Mouse (Mus musculus) kidney, embryonic 16.5 days (tissue): ENCODE results near the gene Ube2u. TPM values are rescaled to one million over a fixed set of nuclear protein-coding genes. Genes with fewer than 3 reads are reported as not detected.
A peak's percentile ranks its signal among the peaks of the same experiment; 100 is the strongest.

Experiments used
- ATAC-seq: fragments of 200-750 bp; cut with Nextera tagmentation; 2 replicates; pipeline ENCODE4 v1.8.0; 2017; ENCODE audit warnings: moderate TSS enrichment; ENCODE audit not compliant: low FRiP score, low TSS enrichment
- H3K27ac ChIP-seq: fragments of 300-500 bp; sonication (generic); 2 replicates; pipeline ENCODE4 v1.5.1; 2014; ENCODE audit warnings: low read length
- H3K27me3 ChIP-seq: fragments of 300-500 bp; sonication (generic); 2 replicates; pipeline ENCODE4 v1.6.1; 2014; ENCODE audit warnings: low read length, control low read depth, mixed read lengths; ENCODE audit not compliant: insufficient read depth
- H3K36me3 ChIP-seq: fragments of 300-500 bp; sonication (generic); 2 replicates; pipeline ENCODE4 v1.6.1; 2014; ENCODE audit warnings: low read length, control low read depth, mixed read lengths; ENCODE audit not compliant: insufficient read depth
- H3K4me1 ChIP-seq: fragments of 300-500 bp; sonication (generic); 2 replicates; pipeline ENCODE4 v1.6.1; 2014; ENCODE audit warnings: low read length, control low read depth, mixed read lengths; ENCODE audit not compliant: insufficient read depth
- H3K4me2 ChIP-seq: fragments of 300-500 bp; sonication (generic); replicated peaks from 2 replicates; pipeline ENCODE4 v1.6.1; 2014; ENCODE audit warnings: low read depth, low read length
- H3K4me3 ChIP-seq: fragments of 300-500 bp; sonication (generic); 2 replicates; pipeline ENCODE4 v1.5.1; 2014; ENCODE audit warnings: mild to moderate bottlenecking, low read length
- H3K9ac ChIP-seq: fragments of 300-500 bp; sonication (generic); replicated peaks from 2 replicates; pipeline ENCODE4 v1.6.1; 2014; ENCODE audit warnings: low read length
- H3K9me3 ChIP-seq: fragments of 300-500 bp; sonication (generic); 2 replicates; pipeline ENCODE4 v1.6.1; 2016; ENCODE audit warnings: low read length, control low read depth
- WGBS: fragments of 180-500 bp; shearing (Covaris S2); extraction: QIAGEN DNeasy Blood & Tissue Kit; methylation state at CpG from one replicate; pipeline ENCODE4 v1.1.7; 2014; 5-methylcytosine and 5-hydroxymethylcytosine counted together
- polyA plus RNA-seq: library from polyadenylated mRNA; unstranded; fragments of >200 nt; fragmentation: Nextera tagmentation; extraction: Ambion mirVana; gene quantifications from 2 replicates; pipeline ENCODE4 v1.2.1, GENCODE M21; 2015

Gene Ube2u
- polyA plus RNA-seq, 1 experiment from 2014 or later, result 1.6 TPM

- no peaks in the 10 kb centered on the region for H3K27me3 ChIP-seq
- H3K9me3 ChIP-seq, result no peaks in the 10 kb centered on the region
- no peak overlapping the region for H3K4me3 ChIP-seq
- ATAC-seq, result no peak
- WGBS, result 86% methylated on average over 3 of the region's 3 CpGs
- no peak overlapping the region for H3K9ac ChIP-seq
- H3K4me1 ChIP-seq, result no peaks in the 10 kb centered on the region
- no peak overlapping the region for H3K27ac ChIP-seq
- no peaks in the 10 kb centered on the region for H3K36me3 ChIP-seq
- no peak overlapping the region for H3K4me2 ChIP-seq
Observed at GRCm38 (mm10) chr4:100534946-100535345, 56.3 kb downstream of the Ube2u start.

- no peaks in the 10 kb centered on the region for H3K4me1 ChIP-seq
- no peak overlapping the region for H3K4me2 ChIP-seq
- WGBS, result 4% methylated on average over 3 of the region's 3 CpGs
- H3K9me3 ChIP-seq, result no peaks in the 10 kb centered on the region
- H3K4me3 ChIP-seq, result no peak overlapping the region
- no peak for ATAC-seq
- H3K9ac ChIP-seq, result no peak overlapping the region
- no peaks in the 10 kb centered on the region for H3K36me3 ChIP-seq
- no peaks in the 10 kb centered on the region for H3K27me3 ChIP-seq
- H3K27ac ChIP-seq, result no peak overlapping the region
Observed at GRCm38 (mm10) chr4:100537898-100538297, 59.2 kb downstream of the Ube2u start.

- Histone ChIP-seq H3K4me2 (no peak overlapping the region), H3K4me3 (no peak overlapping the region), H3K27me3 (no peaks in the 10 kb centered on the region), H3K36me3 (no peaks in the 10 kb centered on the region), H3K27ac (no peak overlapping the region), H3K9me3 (no peaks in the 10 kb centered on the region), H3K9ac (no peak overlapping the region), H3K4me1 (no peaks in the 10 kb centered on the region)
- WGBS, result 77% methylated on average over 3 of the region's 3 CpGs
- ATAC-seq, result no peak
Observed at GRCm38 (mm10) chr4:100539483-100539882, 60.8 kb downstream of the Ube2u start.

GRCm38 (mm10) chr4:100547905-100548304 lies 69.3 kb downstream of the Ube2u start:
- WGBS, result 43% methylated on average over 4 of the region's 4 CpGs
- Histone ChIP-seq H3K36me3 (no peaks in the 10 kb centered on the region), H3K27ac (no peak overlapping the region), H3K4me2 (no peak overlapping the region), H3K27me3 (no peaks in the 10 kb centered on the region), H3K4me1 (no peaks in the 10 kb centered on the region), H3K9ac (no peak overlapping the region), H3K4me3 (no peak overlapping the region), H3K9me3 (no peaks in the 10 kb centered on the region)
- peak; percentile 71; the same call in 1 of the 2 replicates for ATAC-seq

GRCm38 (mm10) chr4:100553296-100553695 lies 74.6 kb downstream of the Ube2u start:
- ATAC-seq, result no peak
- H3K36me3 ChIP-seq, result no peaks in the 10 kb centered on the region
- 82% methylated on average over 2 of the region's 2 CpGs for WGBS
- no peak overlapping the region for H3K9ac ChIP-seq
- H3K27ac ChIP-seq, result no peak overlapping the region
- no peaks in the 10 kb centered on the region for H3K4me1 ChIP-seq
- H3K4me2 ChIP-seq, result no peak overlapping the region
- H3K27me3 ChIP-seq, result no peaks in the 10 kb centered on the region
- no peaks in the 10 kb centered on the region for H3K9me3 ChIP-seq
- H3K4me3 ChIP-seq, result no peak overlapping the region

GRCm38 (mm10) chr4:100588236-100589206 lies 109.9 kb downstream of the Ube2u start:
- no peaks in the 10 kb centered on the region for H3K27me3 ChIP-seq
- peaks cover 10% of the 10 kb centered on the region for H3K4me1 ChIP-seq
- H3K9ac ChIP-seq, result peak overlapping the region; percentile 53
- no peaks in the 10 kb centered on the region for H3K9me3 ChIP-seq
- WGBS, result 4% methylated on average over 21 of the region's 21 CpGs
- peak overlapping the region; percentile 68 for H3K4me2 ChIP-seq
- no peak overlapping the region for H3K27ac ChIP-seq
- ATAC-seq, result peak; percentile 81; the same call in 1 of the 2 replicates
- no peaks in the 10 kb centered on the region for H3K36me3 ChIP-seq
- peak overlapping the region; percentile 41 for H3K4me3 ChIP-seq

- WGBS, result 93% methylated on average over 4 of the region's 4 CpGs
- Histone ChIP-seq H3K27me3 (no peaks in the 10 kb centered on the region), H3K36me3 (no peaks in the 10 kb centered on the region), H3K9me3 (no peaks in the 10 kb centered on the region), H3K9ac (no peak overlapping the region), H3K4me1 (no peaks in the 10 kb centered on the region), H3K4me2 (no peak overlapping the region), H3K27ac (no peak overlapping the region), H3K4me3 (no peak overlapping the region)
- ATAC-seq, result no peak
Observed at GRCm38 (mm10) chr4:100595771-100596170, 117.1 kb downstream of the Ube2u start.

- ATAC-seq, result no peak
- no peak overlapping the region for H3K4me2 ChIP-seq
- H3K9me3 ChIP-seq, result no peaks in the 10 kb centered on the region
- H3K27ac ChIP-seq, result no peak overlapping the region
- WGBS, result 78% methylated on average over 5 of the region's 5 CpGs
- no peak overlapping the region for H3K9ac ChIP-seq
- H3K4me1 ChIP-seq, result no peaks in the 10 kb centered on the region
- H3K27me3 ChIP-seq, result no peaks in the 10 kb centered on the region
- H3K4me3 ChIP-seq, result no peak overlapping the region
- H3K36me3 ChIP-seq, result no peaks in the 10 kb centered on the region
Observed at GRCm38 (mm10) chr4:100596630-100597029, 118.0 kb downstream of the Ube2u start.

- H3K9me3 ChIP-seq, result no peaks in the 10 kb centered on the region
- WGBS, result 85% methylated on average over 4 of the region's 4 CpGs
- H3K9ac ChIP-seq, result no peak overlapping the region
- no peak for ATAC-seq
- no peak overlapping the region for H3K27ac ChIP-seq
- H3K4me2 ChIP-seq, result no peak overlapping the region
- H3K36me3 ChIP-seq, result no peaks in the 10 kb centered on the region
- H3K27me3 ChIP-seq, result no peaks in the 10 kb centered on the region
- no peak overlapping the region for H3K4me3 ChIP-seq
- no peaks in the 10 kb centered on the region for H3K4me1 ChIP-seq
Observed at GRCm38 (mm10) chr4:100597049-100597448, 118.4 kb downstream of the Ube2u start.
